Mouse (Mus musculus): Measurements from ENCODE around the gene Cbln3.

DNA sequence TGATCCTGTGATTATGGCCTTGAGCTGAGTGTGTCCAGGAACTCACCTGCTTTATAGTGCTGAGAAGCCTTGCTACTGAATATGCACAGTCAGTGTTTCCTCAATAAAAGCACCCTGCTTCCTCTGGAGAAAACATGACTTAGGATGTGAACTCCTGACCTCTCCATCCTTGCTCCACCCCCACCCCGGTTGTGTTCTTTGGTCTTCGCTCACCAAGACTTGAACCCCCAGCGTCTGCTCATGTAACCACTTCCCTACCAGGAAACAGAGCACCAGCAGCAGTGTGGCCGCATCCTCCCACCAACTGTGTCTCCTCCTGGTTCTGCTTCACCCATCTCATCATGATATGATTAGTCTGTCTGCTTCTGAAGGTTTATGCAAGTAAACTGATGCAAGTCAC, 29.2 kb upstream of the Cbln3 start:
- TF ChIP-seq GATA1 (IDR thresholded peaks at IDR 0.05; ENCODE audit: low read length) (no peak), TAL1 (IDR thresholded peaks at IDR 0.05; ENCODE audit: low read length) (no peak)
